Mouse (Mus musculus) E14TG2a.4 (cell line): ENCODE measurements around the gene Slc35b4.

Experiments used
- H3K27me3 ChIP-seq: 2 replicates; pipeline ENCODE4 v1.6.1; 2014; ENCODE audit warnings: low read length, control low read depth; ENCODE audit not compliant: insufficient read depth
- H3K36me3 ChIP-seq: 2 replicates; pipeline ENCODE4 v1.6.1; 2014; ENCODE audit warnings: low read length, control low read depth; ENCODE audit not compliant: insufficient read depth
- H3K4me1 ChIP-seq: replicated peaks from 2 replicates; pipeline ENCODE4 v1.6.1; 2014; ENCODE audit warnings: low read depth, low read length, control low read depth
- H3K4me3 ChIP-seq: replicated peaks from 2 replicates; pipeline ENCODE4 v1.5.1; 2014; ENCODE audit warnings: mild to moderate bottlenecking, low read length
- H3K9me3 ChIP-seq: 2 replicates; pipeline ENCODE4 v1.6.1; 2014; ENCODE audit warnings: low read length, control low read depth
- CTCF ChIP-seq: conservative IDR thresholded peaks from 2 replicates; pipeline ENCODE4 v1.5.1; 2014; ENCODE audit warnings: low read length
- NANOG ChIP-seq: IDR thresholded peaks from 2 replicates; pipeline ENCODE4 v1.6.1; 2014; ENCODE audit warnings: borderline replicate concordance, low read length, mixed read lengths
- POU5F1 ChIP-seq: IDR thresholded peaks from 2 replicates; pipeline ENCODE4 v1.6.1; 2014; ENCODE audit warnings: low read length, borderline replicate concordance

Gene Slc35b4

DNA sequence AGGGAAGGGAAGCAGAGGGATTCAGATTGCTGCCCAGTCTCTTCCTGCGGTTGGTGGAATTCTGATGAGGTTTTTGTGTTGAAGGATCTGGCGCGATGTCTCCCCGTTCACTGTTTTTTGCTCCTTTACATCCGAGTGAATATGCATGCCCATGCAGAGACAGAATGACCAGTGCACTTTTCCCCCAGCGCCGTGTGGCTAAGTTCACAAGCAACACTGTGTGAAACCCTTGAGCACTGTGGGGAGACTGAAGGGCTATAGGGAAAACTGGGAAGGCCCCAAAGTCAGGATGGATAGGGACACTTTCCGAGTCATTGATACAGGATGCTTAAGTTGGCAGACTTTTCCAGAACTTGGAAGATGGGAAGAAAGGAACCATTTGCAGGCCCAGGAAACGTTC, 44.5 kb downstream of the Slc35b4 start:
- Histone ChIP-seq H3K4me3 (no peak overlapping the region), H3K27me3 (no peaks in the 10 kb centered on the region), H3K36me3 (no peaks in the 10 kb centered on the region), H3K9me3 (no peaks in the 10 kb centered on the region), H3K4me1 (no peaks in the 10 kb centered on the region)
- no peak for TF ChIP-seq CTCF
- TF ChIP-seq POU5F1: no peak
- TF ChIP-seq NANOG: no peak

- Histone ChIP-seq H3K4me1 (no peaks in the 10 kb centered on the region), H3K4me3 (no peak overlapping the region)
- no peak for TF ChIP-seq CTCF
- no peak for TF ChIP-seq POU5F1
- TF ChIP-seq NANOG: no peak
Measured at GRCm38 (mm10) chr6:34129261-34129660, 47.6 kb downstream of the Slc35b4 start.

GRCm38 (mm10) chr6:34124401-34124800, 52.5 kb downstream of the Slc35b4 start:
- Histone ChIP-seq H3K4me3 (no peak overlapping the region), H3K27me3 (no peaks in the 10 kb centered on the region), H3K4me1 (no peaks in the 10 kb centered on the region), H3K9me3 (no peaks in the 10 kb centered on the region), H3K36me3 (no peaks in the 10 kb centered on the region)
- TF ChIP-seq CTCF: no peak
- TF ChIP-seq POU5F1: no peak
- TF ChIP-seq NANOG: no peak

More at GRCm38 (mm10) chr6:34129261-34129660, 47.6 kb downstream of the Slc35b4 start:
- Histone ChIP-seq H3K9me3 (no peaks in the 10 kb centered on the region), H3K36me3 (no peaks in the 10 kb centered on the region), H3K27me3 (no peaks in the 10 kb centered on the region)

GRCm38 (mm10) chr6:34116838-34117478, 60.0 kb downstream of the Slc35b4 start:
- H3K4me3 ChIP-seq: no peak overlapping the region
- H3K4me1 ChIP-seq: peaks cover 13% of the 10 kb centered on the region
- no peak for TF ChIP-seq CTCF
- no peak for TF ChIP-seq POU5F1
- no peak for TF ChIP-seq NANOG
- no peaks in the 10 kb centered on the region for H3K36me3 ChIP-seq
- no peaks in the 10 kb centered on the region for H3K9me3 ChIP-seq
- no peaks in the 10 kb centered on the region for H3K27me3 ChIP-seq

DNA sequence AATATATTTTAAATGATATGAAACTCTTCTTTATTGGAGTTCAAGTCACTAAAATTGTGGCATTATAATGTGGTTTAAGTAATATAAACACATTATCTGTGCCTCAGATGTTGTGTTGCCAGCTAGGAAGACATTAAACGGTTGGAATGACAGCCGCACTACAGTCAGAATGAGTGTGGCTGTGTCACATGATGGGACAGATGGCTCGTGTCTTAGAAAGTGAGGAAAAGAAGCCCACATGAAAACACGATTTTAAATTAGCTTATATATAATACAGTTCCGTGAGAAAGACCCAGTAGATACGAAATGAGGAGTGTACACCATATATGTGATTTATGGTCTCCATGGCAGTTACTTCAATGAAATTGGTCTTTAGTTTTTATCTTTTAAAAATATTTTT, 65.5 kb downstream of the Slc35b4 start:
- H3K36me3 ChIP-seq: no peaks in the 10 kb centered on the region
- no peak overlapping the region for H3K4me3 ChIP-seq
- no peak for TF ChIP-seq NANOG
- H3K9me3 ChIP-seq: no peaks in the 10 kb centered on the region
- no peaks in the 10 kb centered on the region for H3K27me3 ChIP-seq
- peaks cover 13% of the 10 kb centered on the region for H3K4me1 ChIP-seq

- Histone ChIP-seq H3K4me3 (no peak overlapping the region), H3K4me1 (peaks cover 13% of the 10 kb centered on the region), H3K27me3 (no peaks in the 10 kb centered on the region), H3K9me3 (no peaks in the 10 kb centered on the region), H3K36me3 (no peaks in the 10 kb centered on the region)
- TF ChIP-seq NANOG (no peak), CTCF (no peak), POU5F1 (no peak)
Measured at GRCm38 (mm10) chr6:34110571-34110970, 66.3 kb downstream of the Slc35b4 start.
